Mouse (Mus musculus): Measurements from ENCODE around the gene Otop2.

DNA sequence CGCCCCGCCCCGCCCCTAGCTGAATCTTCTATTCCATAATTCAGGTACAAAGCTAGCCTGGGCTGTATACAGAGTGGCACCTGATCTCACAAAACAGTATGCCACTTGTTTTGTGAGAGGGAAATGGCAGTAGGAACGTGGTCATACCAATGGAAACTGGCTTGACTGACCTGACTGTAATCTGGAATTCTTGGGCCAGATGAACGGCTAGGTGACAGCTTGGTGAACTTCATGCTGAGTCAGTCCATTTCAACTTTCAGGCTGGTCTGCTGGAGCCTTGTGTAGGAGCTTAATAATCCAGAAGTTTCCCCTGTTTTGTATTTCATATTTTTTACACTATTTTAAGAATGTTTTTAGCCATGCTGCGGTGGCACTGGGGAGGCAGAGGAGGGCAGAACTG, 28.8 kb upstream of the Otop2 start:
- TF ChIP-seq CTCF (IDR thresholded peaks at IDR 0.05 in 2 of 3, conservative IDR thresholded peaks at IDR 0.05 in 1 of 3; ENCODE audit: control insufficient read depth in 1 of 3, insufficient read depth in 1 of 3, low read depth in 2 of 3, low read length in 3 of 3, poor library complexity in 1 of 3, severe bottlenecking in 1 of 3) (no peak), MAX (IDR thresholded peaks at IDR 0.05; ENCODE audit: low read length) (no peak), ZNF384 (IDR thresholded peaks at IDR 0.05; ENCODE audit: low read depth, low read length) (no peak), POLR2A (IDR thresholded peaks at IDR 0.05; ENCODE audit: control insufficient read depth in 1 of 2, insufficient read depth in 1 of 2, low read depth in 1 of 2, low read length in 2 of 2, poor library complexity in 1 of 2) (no peak), NRF1 (IDR thresholded peaks at IDR 0.05; ENCODE audit: insufficient read depth, low read depth, low read length, poor library complexity, severe bottlenecking) (no peak), NELFE (IDR thresholded peaks at IDR 0.05; ENCODE audit: low read depth, low read length) (no peak), EP300 (IDR thresholded peaks at IDR 0.05; ENCODE audit: low read depth in 1 of 2, low read length in 2 of 2) (no peak), GABPA (IDR thresholded peaks at IDR 0.05; ENCODE audit: low read depth, low read length) (no peak), POLR2AphosphoS2 (IDR thresholded peaks at IDR 0.05; ENCODE audit: low read length) (no peak), HCFC1 (IDR thresholded peaks at IDR 0.05; ENCODE audit: low read depth, low read length) (no peak), ZKSCAN1 (IDR thresholded peaks at IDR 0.05; ENCODE audit: low read depth, low read length) (no peak), ELF1 (IDR thresholded peaks at IDR 0.05; ENCODE audit: low read depth, low read length) (no peak), USF1 (IDR thresholded peaks at IDR 0.05; ENCODE audit: low read depth, low read length) (no peak), ETS1 (IDR thresholded peaks at IDR 0.05; ENCODE audit: low read depth, low read length) (no peak)
